Mouse (Mus musculus) small intestine, adult 2 months (tissue): ENCODE measurements around the gene Zfp385b.

ENCODE experiments used
- CTCF ChIP-seq: fragments of 200-500 bp; IDR thresholded peaks from 2 replicates; pipeline ENCODE4 v1.5.1; 2012; ENCODE audit warnings: low read depth, mild to moderate bottlenecking, control low read depth, inconsistent platforms, low read length, moderate library complexity, mixed read lengths; ENCODE audit not compliant: insufficient replicate concordance, insufficient read length; ENCODE audit errors: extremely low read depth
- POLR2A ChIP-seq: fragments of 200-500 bp; IDR thresholded peaks from 2 replicates; pipeline ENCODE4 v1.6.1; 2012; ENCODE audit warnings: low read depth, mild to moderate bottlenecking, control low read depth, inconsistent platforms, low read length, moderate library complexity

DNA sequence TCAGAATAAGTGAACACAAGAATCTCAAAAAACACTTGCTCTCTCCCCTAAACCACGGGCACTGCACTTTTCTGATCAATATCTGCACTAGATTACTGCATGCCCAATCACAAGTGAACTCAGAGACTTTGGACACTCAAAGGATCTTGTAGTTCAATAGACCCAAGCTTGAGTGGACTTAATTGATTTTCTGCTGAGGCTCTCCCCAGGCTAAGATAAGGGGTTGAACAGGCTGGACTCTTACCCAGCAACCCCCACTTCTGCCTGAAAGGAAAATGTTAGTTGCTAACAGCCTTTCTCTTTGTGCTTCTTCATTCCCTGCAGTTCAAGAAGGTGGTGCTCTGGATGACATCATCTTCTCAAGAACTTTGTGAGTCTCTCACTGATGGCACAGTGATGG, 255.7 kb downstream of the Zfp385b start:
- TF ChIP-seq POLR2A (no peak), CTCF (no peak)
